9 mouse cellular contexts compared by ENCODE assay signal in the genomic region with DNA sequence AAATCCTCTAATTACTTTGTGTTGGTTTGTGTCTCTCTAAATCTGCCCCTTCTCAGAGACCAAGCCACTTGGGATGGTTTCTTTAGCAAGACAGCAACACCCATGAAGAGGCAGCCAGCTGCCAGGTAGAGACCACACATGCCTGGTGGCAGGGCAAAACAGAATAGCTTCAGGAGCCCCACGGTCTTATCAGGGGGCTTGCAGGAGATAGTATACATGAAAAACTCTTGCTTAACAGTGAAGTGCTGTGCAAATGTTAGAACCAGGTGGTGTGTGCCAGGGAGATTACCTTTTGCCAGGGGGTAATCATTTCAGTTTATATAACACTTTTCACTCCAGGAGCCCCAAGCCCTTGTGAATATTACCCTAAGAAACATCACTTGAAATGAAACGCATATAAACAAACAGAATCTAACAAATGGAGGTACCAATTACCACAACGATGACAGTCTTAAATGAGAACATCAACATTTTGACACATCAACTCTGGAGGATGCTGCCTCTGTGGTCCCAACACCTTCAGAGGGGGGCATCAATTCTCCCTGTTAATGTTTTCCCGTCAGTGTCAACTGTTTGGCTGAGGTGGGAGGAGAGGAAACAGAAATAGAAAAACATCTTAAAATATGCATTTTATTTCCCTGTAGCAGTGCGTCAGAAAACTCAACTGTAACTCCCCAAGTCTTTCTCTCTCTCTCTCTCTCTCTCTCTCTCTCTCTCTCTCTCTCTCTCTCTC. TPM values are rescaled to one million over a fixed set of nuclear protein-coding genes. Genes with fewer than 3 reads are reported as not detected.
DNase-seq lines count a peak whose midpoint lies in the region; ATAC-seq and TF ChIP-seq lines count a peak whose summit lies in the region.
"Had no signal": no experiment of that assay in that cellular context is flagged by ENCODE, and none has a peak within 500 bp of the region (broad histone marks: within the 10 kb centered on the region; RNA-seq: fewer than 3 reads in every experiment).

No protein-coding gene starts in this region.

- 24% methylated on average over 5 of the region's 5 CpGs for WGBS in heart, embryonic 12.5 days
- WGBS in heart, adult 2 months: 20% methylated on average over 5 of the region's 5 CpGs
- WGBS in hindbrain, embryonic 11.5 days: 30% methylated on average over 5 of the region's 5 CpGs
- WGBS in liver, postnatal 0 days (ENCODE audit: insufficient replicate concordance): 20% methylated on average over 5 of the region's 5 CpGs

- H3K27ac ChIP-seq in heart, embryonic 12.5 days (ENCODE audit: poor library complexity, severe bottlenecking): no peak overlapping the region
- H3K27ac ChIP-seq in heart, adult 2 months: no peak overlapping the region
- peak overlapping the region; percentile 77; the same call in 1 of the 2 replicates for H3K27ac ChIP-seq in hindbrain, embryonic 11.5 days (ENCODE audit: low read depth, low read length)
- no peak overlapping the region for H3K27ac ChIP-seq in liver, postnatal 0 days (ENCODE audit: low read depth)

- no peaks in the 10 kb centered on the region for H3K79me2 ChIP-seq in heart, adult 2 months (replicated peaks; ENCODE audit: control insufficient read depth, insufficient read depth, low read length)

- H3K4me3 ChIP-seq in heart, embryonic 12.5 days: peak overlapping the region; percentile 54
- no peak overlapping the region for H3K4me3 ChIP-seq in heart, adult 2 months
- H3K4me3 ChIP-seq in hindbrain, embryonic 11.5 days (ENCODE audit: low read depth, low read length): no peak overlapping the region
- H3K4me3 ChIP-seq in liver, postnatal 0 days (ENCODE audit: low read depth, low read length): no peak overlapping the region

- no peak for ATAC-seq in heart, embryonic 12.5 days (ENCODE audit: insufficient number of reproducible peaks, low FRiP score)
- ATAC-seq in hindbrain, embryonic 11.5 days (ENCODE audit: low FRiP score): no peak
- 0 out of 2 replicates have a peak, but pooled peaks have one; percentile 23 for ATAC-seq in liver, postnatal 0 days

- no peaks in the 10 kb centered on the region for H3K27me3 ChIP-seq in heart, embryonic 12.5 days (replicated peaks)
- H3K27me3 ChIP-seq in heart, adult 2 months (ENCODE audit: control insufficient read depth, insufficient read depth, low read length): no peaks in the 10 kb centered on the region; the same call in 1 of the 2 replicates
- no peaks in the 10 kb centered on the region for H3K27me3 ChIP-seq in hindbrain, embryonic 11.5 days (ENCODE audit: control insufficient read depth, insufficient read depth, low read length)
- H3K27me3 ChIP-seq in liver, postnatal 0 days (ENCODE audit: insufficient read depth, low read length): no peaks in the 10 kb centered on the region

- no peak for TF ChIP-seq EP300 in heart, adult 2 months (IDR thresholded peaks at IDR 0.05; ENCODE audit: insufficient read depth, low read depth, low read length)
- no peak for TF ChIP-seq EP300 in liver, postnatal 0 days (IDR thresholded peaks at IDR 0.05; ENCODE audit: low read depth)

- H3K9me3 ChIP-seq in heart, embryonic 12.5 days (replicated peaks): no peaks in the 10 kb centered on the region
- no peaks in the 10 kb centered on the region for H3K9me3 ChIP-seq in hindbrain, embryonic 11.5 days (ENCODE audit: control insufficient read depth, low read length)
- no peaks in the 10 kb centered on the region for H3K9me3 ChIP-seq in liver, postnatal 0 days (ENCODE audit: low read length)

- no peaks in the 10 kb centered on the region for H3K36me3 ChIP-seq in heart, embryonic 12.5 days
- no peaks in the 10 kb centered on the region for H3K36me3 ChIP-seq in heart, adult 2 months (ENCODE audit: control insufficient read depth, insufficient read depth, low read length)
- no peaks in the 10 kb centered on the region for H3K36me3 ChIP-seq in hindbrain, embryonic 11.5 days (ENCODE audit: control insufficient read depth, insufficient read depth, low read length)
- no peaks in the 10 kb centered on the region for H3K36me3 ChIP-seq in liver, postnatal 0 days (replicated peaks; ENCODE audit: insufficient read depth, low read length)

- no peak for TF ChIP-seq POLR2A in heart, adult 2 months (IDR thresholded peaks at IDR 0.05; ENCODE audit: insufficient read depth, low read depth, low read length)

- H3K4me2 ChIP-seq in heart, embryonic 12.5 days: peak overlapping the region; percentile 82
- no peak overlapping the region for H3K4me2 ChIP-seq in hindbrain, embryonic 11.5 days (replicated peaks; ENCODE audit: low read depth, low read length)
- no peak overlapping the region for H3K4me2 ChIP-seq in liver, postnatal 0 days (ENCODE audit: low read depth, low read length)

- peaks cover 11% of the 10 kb centered on the region for H3K4me1 ChIP-seq in heart, embryonic 12.5 days (replicated peaks)
- H3K4me1 ChIP-seq in heart, adult 2 months (ENCODE audit: control insufficient read depth, insufficient read depth, low read length): no peaks in the 10 kb centered on the region
- H3K4me1 ChIP-seq in hindbrain, embryonic 11.5 days (replicated peaks; ENCODE audit: control insufficient read depth, insufficient read depth, low read length): 0 out of 2 replicates have a peak, but pooled peaks cover 4% of the 10 kb centered on the region
- H3K4me1 ChIP-seq in liver, postnatal 0 days (ENCODE audit: insufficient read depth): no peaks in the 10 kb centered on the region

- intact Hi-C loops in heart, adult 2 months (cut with DNase I): no loop called here

- DNase-seq in heart, adult 2 months: no peak
- peak; percentile 49 for DNase-seq in c-Kit-positive CD71-positive TER-119-negative erythroid progenitor cells, embryonic 14.5 days (ENCODE audit: low read depth)
- peak; percentile 12 for DNase-seq in hindbrain, embryonic 11.5 days (ENCODE audit: low spot score)
- no peak for DNase-seq in liver, postnatal 0 days
- no peak for DNase-seq in gastrocnemius, adult 18-20 months (ENCODE audit: low spot score)
- no peak for DNase-seq in frontal cortex, postnatal 25 days (ENCODE audit: low spot score in 2 of 2)
- no peak for DNase-seq in cerebellum, adult 9-11 months
- DNase-seq: lung, postnatal 14 days had no signal

- no peak overlapping the region for H3K9ac ChIP-seq in heart, embryonic 12.5 days
- H3K9ac ChIP-seq in heart, adult 2 months (ENCODE audit: low read depth, low read length): no peak overlapping the region
- H3K9ac ChIP-seq in hindbrain, embryonic 11.5 days (ENCODE audit: low read depth, low read length): no peak overlapping the region
- no peak overlapping the region for H3K9ac ChIP-seq in liver, postnatal 0 days (replicated peaks)

- TF ChIP-seq CTCF in heart, adult 2 months (IDR thresholded peaks at IDR 0.05): no peak
- no peak for TF ChIP-seq CTCF in liver, postnatal 0 days (IDR thresholded peaks at IDR 0.05; ENCODE audit: low read depth)

RNA-seq across cellular contexts. Expression of a gene that starts 56.3 kb away (rescaled TPM):
- 82.3 and 83.0 TPM in 2 replicates for polyA plus RNA-seq in heart, embryonic 12.5 days (2016; fragmentation: Nextera tagmentation; extraction: Ambion mirVana)
- total RNA-seq in heart, adult 2 months (2021): 100 to 1,000 TPM; 113 to 121 TPM
- polyA plus RNA-seq in heart, adult 2 months (2012; rRNA removed): 124 and 137 TPM in 2 replicates
- 97.1 and 105 TPM in 2 replicates for polyA plus RNA-seq in hindbrain, embryonic 11.5 days (2014; fragmentation: Nextera tagmentation; extraction: Ambion mirVana)
- 39.9 and 48.0 TPM in 2 replicates for polyA plus RNA-seq in liver, postnatal 0 days (2015; fragmentation: Nextera tagmentation; extraction: Ambion mirVana)
- total RNA-seq in gastrocnemius, adult 18-20 months (2021): 100 to 1,000 TPM; 116 to 126 TPM

Comparison
In these comparisons a context has a peak if more than half of its experiments do, and no peak if none do; other contexts are left out.
1. DNase-seq: peak in c-Kit-positive CD71-positive TER-119-negative erythroid progenitor cells, embryonic 14.5 days (single experiment) and hindbrain, embryonic 11.5 days (single experiment); none in heart, adult 2 months (0 of 2), liver, postnatal 0 days (single experiment), gastrocnemius, adult 18-20 months (single experiment), frontal cortex, postnatal 25 days (0 of 2) and cerebellum, adult 9-11 months (single experiment).